Mouse (Mus musculus): ENCODE results near the gene Sox21. TPM values are rescaled to one million over a fixed set of nuclear protein-coding genes. Genes with fewer than 3 reads are reported as not detected.
A peak's percentile ranks its signal among the peaks of the same experiment; 100 is the strongest.

Sox21 gene
- total RNA-seq, 2 experiments from 2014 or later = 10.0 to 10.6 TPM

GRCm38 (mm10) chr14:118216826-118217225, 20.0 kb downstream of the Sox21 start:
- intact Hi-C loops (cut with DNase I) = loop anchor here (10.0 kb wide), 1 partner anchor 548 kb away; no protein-coding TSS in a partner anchor
- no peak overlapping the region for H3K27ac ChIP-seq
- TF ChIP-seq CTCF (IDR thresholded peaks at IDR 0.05) = no peak
- H3K4me3 ChIP-seq = no peak overlapping the region
- DNase-seq (ENCODE audit: extremely low spot score in 1 of 2, low spot score in 2 of 2) = no peak

- intact Hi-C loops (cut with DNase I) = loop anchor here (10.0 kb wide), 1 partner anchor 553 kb away; no protein-coding TSS in a partner anchor
- no peak for DNase-seq (ENCODE audit: extremely low spot score in 1 of 2, low spot score in 2 of 2)
- TF ChIP-seq CTCF (IDR thresholded peaks at IDR 0.05) = no peak
Observed at GRCm38 (mm10) chr14:118212188-118212804, 24.5 kb downstream of the Sox21 start.

GRCm38 (mm10) chr14:118209642-118210041, 27.2 kb downstream of the Sox21 start:
- intact Hi-C loops (cut with DNase I) = loop anchor here (1.0 to 10.0 kb wide), 2 partner anchors 382 to 555 kb away; no protein-coding TSS in a partner anchor
- peak in 1 of 2 experiments; percentile 28 for DNase-seq (ENCODE audit: extremely low spot score in 1 of 2, low spot score in 2 of 2)
- H3K27ac ChIP-seq = no peak overlapping the region
- no peak overlapping the region for H3K4me3 ChIP-seq
- peak; percentile 74 for TF ChIP-seq CTCF (IDR thresholded peaks at IDR 0.05)

More at GRCm38 (mm10) chr14:118212188-118212804, 24.5 kb downstream of the Sox21 start:
- Histone ChIP-seq H3K4me3 (no peak overlapping the region), H3K27ac (no peak overlapping the region)

DNA sequence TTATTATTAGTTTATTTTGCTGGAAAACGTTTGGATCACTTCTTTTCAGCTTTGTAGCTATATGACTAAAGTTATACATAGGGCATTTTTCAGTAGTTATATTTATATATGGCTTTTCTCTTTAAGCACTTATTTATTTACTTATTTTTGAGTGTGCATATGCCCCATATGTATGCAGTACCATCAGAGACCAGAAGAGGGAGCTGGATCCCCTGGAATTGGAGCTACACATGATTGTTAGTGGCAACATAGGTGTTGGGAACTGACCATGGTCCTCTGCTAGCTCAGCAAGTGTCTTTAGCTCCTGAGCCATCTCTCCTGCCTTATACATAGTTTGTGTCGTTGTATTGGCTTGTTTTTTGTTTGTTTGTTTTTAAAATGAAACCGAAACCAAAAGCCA, 29.5 kb downstream of the Sox21 start:
- intact Hi-C loops (cut with DNase I) = no loop called here
- Histone ChIP-seq H3K4me3 (no peak overlapping the region), H3K27ac (no peak overlapping the region)
- no peak for DNase-seq (ENCODE audit: extremely low spot score in 1 of 2, low spot score in 2 of 2)
- TF ChIP-seq CTCF (IDR thresholded peaks at IDR 0.05) = peak; percentile 21

- no peak overlapping the region for H3K27ac ChIP-seq
- no peak for DNase-seq (ENCODE audit: extremely low spot score in 1 of 2, low spot score in 2 of 2)
- no peak; the same call in none of the 2 replicates for TF ChIP-seq CTCF (IDR thresholded peaks at IDR 0.05)
- intact Hi-C loops (cut with DNase I) = no loop called here
- no peak overlapping the region for H3K4me3 ChIP-seq
Observed at GRCm38 (mm10) chr14:118203031-118203430, 33.8 kb downstream of the Sox21 start.

GRCm38 (mm10) chr14:118202006-118202405, 34.8 kb downstream of the Sox21 start:
- DNase-seq (ENCODE audit: extremely low spot score in 1 of 2, low spot score in 2 of 2) = no peak
- H3K27ac ChIP-seq = no peak overlapping the region
- H3K4me3 ChIP-seq = no peak overlapping the region
- TF ChIP-seq CTCF (IDR thresholded peaks at IDR 0.05) = no peak
- intact Hi-C loops (cut with DNase I) = no loop called here

DNA sequence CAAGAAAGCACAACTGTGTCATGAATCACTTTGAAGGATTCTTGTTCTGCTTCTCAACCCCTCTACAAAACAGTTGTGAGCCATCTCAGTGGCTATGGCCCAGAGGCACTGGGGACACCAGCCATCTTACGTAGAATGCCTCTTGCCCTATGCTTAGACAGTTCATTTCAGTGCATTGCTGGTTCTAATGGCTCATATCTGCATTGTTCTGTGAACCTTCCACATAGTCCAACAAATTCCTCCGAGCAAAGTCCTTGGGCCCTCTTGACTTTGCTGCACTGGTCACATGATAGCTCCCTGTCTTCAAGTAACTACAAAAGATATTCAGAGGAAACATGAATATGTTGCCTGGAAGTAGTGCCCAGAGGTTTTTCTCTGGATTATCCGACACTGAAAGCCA, 36.1 kb downstream of the Sox21 start:
- no peak overlapping the region for H3K4me3 ChIP-seq
- intact Hi-C loops (cut with DNase I) = no loop called here
- DNase-seq (ENCODE audit: extremely low spot score in 1 of 2, low spot score in 2 of 2) = no peak
- no peak overlapping the region for H3K27ac ChIP-seq
- no peak for TF ChIP-seq CTCF (IDR thresholded peaks at IDR 0.05)

- intact Hi-C loops (cut with DNase I) = no loop called here
- no peak for TF ChIP-seq CTCF (IDR thresholded peaks at IDR 0.05)
- DNase-seq (ENCODE audit: extremely low spot score in 1 of 2, low spot score in 2 of 2) = no peak
- Histone ChIP-seq H3K4me3 (no peak overlapping the region), H3K27ac (no peak overlapping the region)
Observed at GRCm38 (mm10) chr14:118197063-118197462, 39.8 kb downstream of the Sox21 start.

DNA sequence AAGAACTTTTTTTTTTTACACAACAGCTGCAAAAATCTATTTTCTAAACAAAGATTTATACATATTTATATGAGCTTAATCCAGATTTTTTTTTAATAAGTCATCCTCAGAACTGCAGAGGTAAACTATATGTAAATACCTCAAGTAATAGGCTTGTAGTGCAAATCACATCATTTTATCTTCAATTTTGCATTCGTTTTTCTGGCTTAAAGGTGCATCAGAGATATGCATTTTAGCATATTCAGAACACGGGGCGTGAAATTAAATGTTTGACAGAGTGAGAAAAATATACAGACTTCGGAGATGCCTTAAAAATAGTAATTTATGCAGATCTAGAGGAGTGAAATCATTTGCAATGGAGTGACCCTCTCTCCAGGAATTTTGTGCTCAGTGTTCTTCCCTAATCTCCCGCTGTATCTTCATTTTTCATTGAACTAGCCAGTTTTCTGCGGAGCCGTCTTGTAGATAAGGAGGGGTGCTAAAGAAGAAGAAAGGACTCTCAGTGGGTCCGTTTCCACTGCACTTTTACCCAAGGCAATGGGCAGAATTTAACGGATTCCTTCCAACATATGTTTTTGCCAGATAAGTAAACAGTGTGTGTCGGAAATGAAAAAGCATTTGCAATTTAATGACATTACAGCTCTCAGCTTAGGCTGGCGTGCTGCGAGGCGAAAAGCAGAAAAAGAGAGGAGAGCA, 42.5 kb downstream of the Sox21 start:
- Histone ChIP-seq H3K27ac (no peak overlapping the region), H3K4me3 (no peak overlapping the region)
- no peak for TF ChIP-seq CTCF (IDR thresholded peaks at IDR 0.05)
- no peak for DNase-seq (ENCODE audit: extremely low spot score in 1 of 2, low spot score in 2 of 2)
- intact Hi-C loops (cut with DNase I) = no loop called here

DNA sequence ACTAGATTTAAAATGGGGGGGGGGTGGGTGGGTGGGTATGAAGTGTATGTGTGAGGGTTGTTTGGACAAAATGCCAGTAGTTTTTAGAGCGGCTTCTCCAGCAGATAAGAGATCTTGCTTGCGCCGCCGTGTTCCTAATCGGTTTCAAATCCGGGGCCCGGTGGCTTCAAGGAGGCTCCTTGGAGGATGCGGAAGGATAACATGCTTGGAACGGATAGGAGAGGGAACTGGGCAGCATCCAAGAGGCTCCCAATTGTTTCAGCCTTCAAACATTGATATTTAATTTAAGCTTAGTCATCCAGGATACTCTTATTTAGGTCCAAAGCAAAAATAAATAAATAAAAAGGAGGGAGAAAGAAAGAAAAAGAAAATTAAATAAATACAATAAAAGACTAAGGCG, 43.2 kb downstream of the Sox21 start:
- intact Hi-C loops (cut with DNase I) = no loop called here
- no peak for TF ChIP-seq CTCF (IDR thresholded peaks at IDR 0.05)
- no peak for DNase-seq (ENCODE audit: extremely low spot score in 1 of 2, low spot score in 2 of 2)
- Histone ChIP-seq H3K27ac (no peak overlapping the region), H3K4me3 (no peak overlapping the region)

- H3K27ac ChIP-seq = no peak overlapping the region
- TF ChIP-seq CTCF (IDR thresholded peaks at IDR 0.05) = no peak; the same call in 1 of the 2 replicates
- intact Hi-C loops (cut with DNase I) = no loop called here
Observed at GRCm38 (mm10) chr14:118193001-118193628, 43.7 kb downstream of the Sox21 start.

GRCm38 (mm10) chr14:118191442-118191841, 45.4 kb downstream of the Sox21 start:
- no peak for DNase-seq (ENCODE audit: extremely low spot score in 1 of 2, low spot score in 2 of 2)
- intact Hi-C loops (cut with DNase I) = no loop called here
- no peak for TF ChIP-seq CTCF (IDR thresholded peaks at IDR 0.05)
- H3K27ac ChIP-seq = no peak overlapping the region
- H3K4me3 ChIP-seq = no peak overlapping the region

More at GRCm38 (mm10) chr14:118193001-118193628, 43.7 kb downstream of the Sox21 start:
- no peak overlapping the region for H3K4me3 ChIP-seq
- no peak for DNase-seq (ENCODE audit: extremely low spot score in 1 of 2, low spot score in 2 of 2)

Small RNA genes within 50 kb of the gene (microRNA-seq; reads per million reads assigned to microRNA genes)
- 0 to 0.49 reads per million in 2 experiments for gene Mir6241

Other genes starting within 250 kb of the Sox21 start
- gene Dct, start 184.8 kb downstream of the Sox21 start, total RNA-seq (2021) = 1 to 10 TPM in 1 of 2 experiments, under 1 TPM in 1; 0.59 to 1.8 TPM
- gene Tgds, start 104.3 kb downstream of the Sox21 start, total RNA-seq (2021) = 1 to 10 TPM; 8.3 to 9.1 TPM
- gene Gpr180, start 99.9 kb downstream of the Sox21 start, total RNA-seq (2021) = 10 to 100 TPM; 28.9 to 32.6 TPM
- gene Gm9376, start 29.9 kb upstream of the Sox21 start, total RNA-seq (2021) = not detected

All from left cerebral cortex, adult 2 months (tissue).